Mouse (Mus musculus) gastrocnemius, adult 8-10 months (tissue): ENCODE measurements around the gene Mgat4a. TPM values are rescaled to one million over a fixed set of nuclear protein-coding genes. Genes with fewer than 3 reads are reported as not detected.
A peak's percentile ranks its signal among the peaks of the same experiment; 100 is the strongest.

Experiments used
- DNase-seq, 2 experiments: peaks; one replicate each; pipeline ENCODE4 v3.0.0; 2022; ENCODE audit warnings: low spot score in 2 of 2
- total RNA-seq, 4 experiments: library from RNA; stranded (reverse); gene quantifications; 2 replicates each; pipeline ENCODE4 v1.2.4; 2022

The Mgat4a gene
- 1 to 10 TPM; 3.8 to 6.7 (median 4.3) TPM for total RNA-seq

- DNase-seq = peak; percentile 58 to 76
Measured at GRCm38 (mm10) chr1:37540810-37541658, at the start of gene Mgat4a. Mgat4a (minus strand) TSS chr1:37541016.

- peak; percentile 39 to 55 for DNase-seq
Measured at GRCm38 (mm10) chr1:37585809-37586480, 45.1 kb upstream of the Mgat4a start.

- DNase-seq = no peak
Measured at GRCm38 (mm10) chr1:37583795-37584464, 43.1 kb upstream of the Mgat4a start.

- DNase-seq = no peak
Measured at GRCm38 (mm10) chr1:37583167-37583566, 42.4 kb upstream of the Mgat4a start.

- no peak for DNase-seq
Measured at GRCm38 (mm10) chr1:37579686-37580085, 38.9 kb upstream of the Mgat4a start.

- DNase-seq = no peak
Measured at GRCm38 (mm10) chr1:37572528-37573272, 31.9 kb upstream of the Mgat4a start.

GRCm38 (mm10) chr1:37568379-37568778, 27.6 kb upstream of the Mgat4a start:
- no peak for DNase-seq

GRCm38 (mm10) chr1:37566754-37567153, 25.9 kb upstream of the Mgat4a start:
- no peak for DNase-seq

GRCm38 (mm10) chr1:37566344-37566743, 25.5 kb upstream of the Mgat4a start:
- no peak for DNase-seq

GRCm38 (mm10) chr1:37565396-37565795, 24.6 kb upstream of the Mgat4a start:
- DNase-seq = no peak

GRCm38 (mm10) chr1:37561955-37562354, 21.1 kb upstream of the Mgat4a start:
- DNase-seq = no peak

GRCm38 (mm10) chr1:37560356-37560755, 19.5 kb upstream of the Mgat4a start:
- DNase-seq = no peak

- DNase-seq = no peak
Measured at GRCm38 (mm10) chr1:37551986-37552385, 11.2 kb upstream of the Mgat4a start.

GRCm38 (mm10) chr1:37549501-37549900, 8.7 kb upstream of the Mgat4a start:
- no peak for DNase-seq

- no peak for DNase-seq
Measured at GRCm38 (mm10) chr1:37546398-37547051, 5.7 kb upstream of the Mgat4a start.

GRCm38 (mm10) chr1:37544251-37544650, 3.4 kb upstream of the Mgat4a start:
- no peak for DNase-seq

- no peak for DNase-seq
Measured at GRCm38 (mm10) chr1:37543057-37543456, 2.2 kb upstream of the Mgat4a start.

- DNase-seq = no peak
Measured at GRCm38 (mm10) chr1:37539968-37540809, 627 bp downstream of the Mgat4a start.

GRCm38 (mm10) chr1:37534532-37535108, 6.2 kb downstream of the Mgat4a start:
- DNase-seq = no peak

GRCm38 (mm10) chr1:37533181-37533580, 7.6 kb downstream of the Mgat4a start:
- no peak for DNase-seq
